Mouse (Mus musculus): Measurements from ENCODE around the gene Tmem164. TPM values are rescaled to one million over a fixed set of nuclear protein-coding genes. Genes with fewer than 3 reads are reported as not detected.

The Tmem164 gene
- polyA plus RNA-seq, 1 experiment, result 14.2 TPM

- TF ChIP-seq MYOG (IDR thresholded peaks at IDR 0.05; ENCODE audit: control insufficient read depth, extremely low read depth, insufficient read length) (no peak), MAX (IDR thresholded peaks at IDR 0.05) (no peak), CTCF (IDR thresholded peaks at IDR 0.05; ENCODE audit: control insufficient read depth, insufficient read depth, insufficient read length) (no peak), MYOD1 (IDR thresholded peaks at IDR 0.05; ENCODE audit: control insufficient read depth, insufficient read length, low read depth) (no peak), FOSL1 (IDR thresholded peaks at IDR 0.05; ENCODE audit: insufficient read depth, low read length, poor library complexity, severe bottlenecking) (no peak), CEBPB (IDR thresholded peaks at IDR 0.05; ENCODE audit: low read depth) (no peak), USF1 (IDR thresholded peaks at IDR 0.05; ENCODE audit: low read depth) (no peak)
- Histone ChIP-seq H3ac (ENCODE audit: control insufficient read depth, insufficient read length, low read depth) (no peak overlapping the region), H3K79me2 (ENCODE audit: control insufficient read depth, insufficient read depth) (no peaks in the 10 kb centered on the region), H3K36me3 (ENCODE audit: control insufficient read depth, insufficient read depth) (no peaks in the 10 kb centered on the region), H3K27me3 (ENCODE audit: control insufficient read depth, insufficient read depth, insufficient read length) (no peaks in the 10 kb centered on the region), H3K79me3 (ENCODE audit: low read depth) (no peaks in the 10 kb centered on the region), H3K4me3 (ENCODE audit: insufficient read depth, poor library complexity, severe bottlenecking) (no peak overlapping the region)
Measured at GRCm38 (mm10) chrX:142806126-142806525, 124.9 kb downstream of the Tmem164 start.

GRCm38 (mm10) chrX:142806620-142807061, 125.4 kb downstream of the Tmem164 start:
- H3K4me3 ChIP-seq (ENCODE audit: insufficient read depth, poor library complexity, severe bottlenecking), result no peak overlapping the region
- H3K27me3 ChIP-seq (ENCODE audit: control insufficient read depth, insufficient read depth, insufficient read length), result no peaks in the 10 kb centered on the region
- H3K79me2 ChIP-seq (ENCODE audit: control insufficient read depth, insufficient read depth), result no peaks in the 10 kb centered on the region
- no peaks in the 10 kb centered on the region for H3K79me3 ChIP-seq (ENCODE audit: low read depth)
- H3ac ChIP-seq (ENCODE audit: control insufficient read depth, insufficient read length, low read depth), result no peak overlapping the region
- no peaks in the 10 kb centered on the region for H3K36me3 ChIP-seq (ENCODE audit: control insufficient read depth, insufficient read depth)
- TF ChIP-seq MYOG (IDR thresholded peaks at IDR 0.05; ENCODE audit: control insufficient read depth, extremely low read depth, insufficient read length) (no peak), MAX (IDR thresholded peaks at IDR 0.05) (no peak)

- Histone ChIP-seq H3K79me3 (ENCODE audit: low read depth) (no peaks in the 10 kb centered on the region), H3ac (ENCODE audit: control insufficient read depth, insufficient read length, low read depth) (no peak overlapping the region), H3K27me3 (ENCODE audit: control insufficient read depth, insufficient read depth, insufficient read length) (no peaks in the 10 kb centered on the region), H3K36me3 (ENCODE audit: control insufficient read depth, insufficient read depth) (no peaks in the 10 kb centered on the region), H3K4me3 (ENCODE audit: insufficient read depth, poor library complexity, severe bottlenecking) (no peak overlapping the region), H3K79me2 (ENCODE audit: control insufficient read depth, insufficient read depth) (no peaks in the 10 kb centered on the region)
- TF ChIP-seq FOSL1 (IDR thresholded peaks at IDR 0.05; ENCODE audit: insufficient read depth, low read length, poor library complexity, severe bottlenecking) (no peak), MAX (IDR thresholded peaks at IDR 0.05) (no peak), MYOD1 (IDR thresholded peaks at IDR 0.05; ENCODE audit: control insufficient read depth, insufficient read length, low read depth) (no peak), CEBPB (IDR thresholded peaks at IDR 0.05; ENCODE audit: low read depth) (no peak), CTCF (IDR thresholded peaks at IDR 0.05; ENCODE audit: control insufficient read depth, insufficient read depth, insufficient read length) (no peak), MYOG (IDR thresholded peaks at IDR 0.05; ENCODE audit: control insufficient read depth, extremely low read depth, insufficient read length) (no peak), USF1 (IDR thresholded peaks at IDR 0.05; ENCODE audit: low read depth) (no peak)
Measured at GRCm38 (mm10) chrX:142808411-142808810, 127.2 kb downstream of the Tmem164 start.

- H3K4me3 ChIP-seq (ENCODE audit: insufficient read depth, poor library complexity, severe bottlenecking), result no peak overlapping the region
- TF ChIP-seq MAX (IDR thresholded peaks at IDR 0.05) (no peak), CTCF (IDR thresholded peaks at IDR 0.05; ENCODE audit: control insufficient read depth, insufficient read depth, insufficient read length) (no peak), MYOG (IDR thresholded peaks at IDR 0.05; ENCODE audit: control insufficient read depth, extremely low read depth, insufficient read length) (no peak), MYOD1 (IDR thresholded peaks at IDR 0.05; ENCODE audit: control insufficient read depth, insufficient read length, low read depth) (no peak), USF1 (IDR thresholded peaks at IDR 0.05; ENCODE audit: low read depth) (no peak), CEBPB (IDR thresholded peaks at IDR 0.05; ENCODE audit: low read depth) (no peak), FOSL1 (IDR thresholded peaks at IDR 0.05; ENCODE audit: insufficient read depth, low read length, poor library complexity, severe bottlenecking) (no peak)
Measured at GRCm38 (mm10) chrX:142813146-142813545, 131.9 kb downstream of the Tmem164 start.

GRCm38 (mm10) chrX:142818057-142818682, 137.0 kb downstream of the Tmem164 start:
- H3K79me3 ChIP-seq (ENCODE audit: low read depth), result no peaks in the 10 kb centered on the region
- H3K27me3 ChIP-seq (ENCODE audit: control insufficient read depth, insufficient read depth, insufficient read length), result no peaks in the 10 kb centered on the region
- TF ChIP-seq CTCF (IDR thresholded peaks at IDR 0.05; ENCODE audit: control insufficient read depth, insufficient read depth, insufficient read length) (no peak), MAX (IDR thresholded peaks at IDR 0.05) (no peak), MYOG (IDR thresholded peaks at IDR 0.05; ENCODE audit: control insufficient read depth, extremely low read depth, insufficient read length) (no peak), FOSL1 (IDR thresholded peaks at IDR 0.05; ENCODE audit: insufficient read depth, low read length, poor library complexity, severe bottlenecking) (no peak)

More at GRCm38 (mm10) chrX:142813146-142813545, 131.9 kb downstream of the Tmem164 start:
- Histone ChIP-seq H3K27me3 (ENCODE audit: control insufficient read depth, insufficient read depth, insufficient read length) (no peaks in the 10 kb centered on the region), H3ac (ENCODE audit: control insufficient read depth, insufficient read length, low read depth) (no peak overlapping the region), H3K79me3 (ENCODE audit: low read depth) (no peaks in the 10 kb centered on the region), H3K79me2 (ENCODE audit: control insufficient read depth, insufficient read depth) (no peaks in the 10 kb centered on the region), H3K36me3 (ENCODE audit: control insufficient read depth, insufficient read depth) (no peaks in the 10 kb centered on the region)

GRCm38 (mm10) chrX:142821239-142821638, 140.0 kb downstream of the Tmem164 start:
- no peak overlapping the region for H3K4me3 ChIP-seq (ENCODE audit: insufficient read depth, poor library complexity, severe bottlenecking)
- H3K79me2 ChIP-seq (ENCODE audit: control insufficient read depth, insufficient read depth), result no peaks in the 10 kb centered on the region
- no peaks in the 10 kb centered on the region for H3K27me3 ChIP-seq (ENCODE audit: control insufficient read depth, insufficient read depth, insufficient read length)
- TF ChIP-seq USF1 (IDR thresholded peaks at IDR 0.05; ENCODE audit: low read depth) (no peak), MYOG (IDR thresholded peaks at IDR 0.05; ENCODE audit: control insufficient read depth, extremely low read depth, insufficient read length) (no peak), CTCF (IDR thresholded peaks at IDR 0.05; ENCODE audit: control insufficient read depth, insufficient read depth, insufficient read length) (no peak), CEBPB (IDR thresholded peaks at IDR 0.05; ENCODE audit: low read depth) (no peak), MYOD1 (IDR thresholded peaks at IDR 0.05; ENCODE audit: control insufficient read depth, insufficient read length, low read depth) (no peak), MAX (IDR thresholded peaks at IDR 0.05) (no peak), FOSL1 (IDR thresholded peaks at IDR 0.05; ENCODE audit: insufficient read depth, low read length, poor library complexity, severe bottlenecking) (no peak)
- no peak overlapping the region for H3ac ChIP-seq (ENCODE audit: control insufficient read depth, insufficient read length, low read depth)
- H3K36me3 ChIP-seq (ENCODE audit: control insufficient read depth, insufficient read depth), result no peaks in the 10 kb centered on the region
- H3K79me3 ChIP-seq (ENCODE audit: low read depth), result no peaks in the 10 kb centered on the region

More at GRCm38 (mm10) chrX:142818057-142818682, 137.0 kb downstream of the Tmem164 start:
- H3K36me3 ChIP-seq (ENCODE audit: control insufficient read depth, insufficient read depth), result no peaks in the 10 kb centered on the region
- H3ac ChIP-seq (ENCODE audit: control insufficient read depth, insufficient read length, low read depth), result no peak overlapping the region
- no peak overlapping the region for H3K4me3 ChIP-seq (ENCODE audit: insufficient read depth, poor library complexity, severe bottlenecking)
- no peaks in the 10 kb centered on the region for H3K79me2 ChIP-seq (ENCODE audit: control insufficient read depth, insufficient read depth)
